Mouse (Mus musculus) embryo, embryonic 11.5 days (tissue): ENCODE measurements at regions not wholly inside any gene's neighbourhood (a gene's known extent, or its start where the extent isn't known, plus 50 kb on each side); places are given as distances from the start of the nearest gene placed in this dataset.

Source experiments
- DNase-seq: peaks from one replicate; pipeline ENCODE4 v3.0.0-alpha.2; 2012; ENCODE audit warnings: low read depth, low spot score

DNA sequence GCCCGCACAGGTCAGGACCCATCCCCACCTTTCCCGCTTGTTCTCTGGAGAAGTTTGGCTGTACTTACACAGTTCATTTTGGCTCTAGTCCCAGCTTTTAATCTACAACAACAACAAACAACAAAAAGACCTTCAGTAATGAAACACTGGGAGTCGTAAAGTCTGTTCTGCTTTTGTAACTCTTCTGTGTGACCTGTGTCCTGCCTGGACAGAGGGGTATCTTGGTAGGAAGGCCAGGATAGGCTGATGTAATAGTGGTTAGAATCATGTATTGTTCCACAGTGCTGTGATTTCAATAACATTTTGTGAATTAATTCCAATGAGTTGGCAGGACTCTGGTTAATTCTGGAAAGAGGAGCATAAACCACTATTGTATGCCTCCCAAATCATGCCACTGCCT is 136.9 kb downstream of the Barhl2 start:
- no peak for DNase-seq

GRCm38 (mm10) chr5:106320039-106320438 is 137.9 kb downstream of the Barhl2 start:
- DNase-seq = no peak

DNA sequence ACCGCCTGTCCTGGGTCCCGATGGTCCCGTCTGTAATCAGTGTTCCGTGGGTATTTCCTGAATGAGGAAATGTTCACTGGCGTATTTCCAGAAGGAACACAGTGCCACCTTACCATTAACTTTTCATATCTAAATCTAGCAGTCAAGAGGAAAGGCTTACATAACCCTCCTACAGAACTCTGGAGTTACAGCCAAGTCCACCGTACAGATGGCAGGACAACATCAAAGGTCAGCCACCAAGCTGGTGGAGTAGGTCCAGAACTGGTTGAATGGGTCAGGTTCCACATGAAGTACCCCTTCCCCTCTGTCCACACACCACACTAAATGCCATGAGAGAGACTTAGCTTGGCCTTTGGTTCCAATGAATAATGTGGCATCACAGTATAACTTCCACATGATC is 139.7 kb downstream of the Barhl2 start:
- no peak for DNase-seq

DNA sequence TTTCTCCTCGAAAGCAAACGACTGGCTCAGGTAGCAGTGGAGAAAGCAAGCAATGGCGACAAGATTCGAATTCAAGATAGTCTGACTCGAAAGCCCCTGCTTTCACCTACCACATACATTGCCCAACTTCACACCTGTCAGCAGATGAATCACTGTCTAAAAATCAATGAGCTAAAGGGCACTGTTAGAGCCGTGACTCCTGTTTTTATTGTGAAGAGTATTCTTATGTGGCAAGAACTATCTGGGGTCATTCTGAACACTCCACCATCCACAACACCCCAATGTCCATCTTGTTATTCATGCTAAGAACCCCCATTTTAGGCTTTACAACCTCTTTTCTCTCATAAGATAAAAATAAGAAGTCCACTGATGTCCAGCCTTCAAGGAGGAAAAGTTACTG is 144.1 kb downstream of the Barhl2 start:
- DNase-seq = no peak

- no peak for DNase-seq
Measured at GRCm38 (mm10) chr5:106301372-106301771, 156.6 kb downstream of the Barhl2 start.

DNA sequence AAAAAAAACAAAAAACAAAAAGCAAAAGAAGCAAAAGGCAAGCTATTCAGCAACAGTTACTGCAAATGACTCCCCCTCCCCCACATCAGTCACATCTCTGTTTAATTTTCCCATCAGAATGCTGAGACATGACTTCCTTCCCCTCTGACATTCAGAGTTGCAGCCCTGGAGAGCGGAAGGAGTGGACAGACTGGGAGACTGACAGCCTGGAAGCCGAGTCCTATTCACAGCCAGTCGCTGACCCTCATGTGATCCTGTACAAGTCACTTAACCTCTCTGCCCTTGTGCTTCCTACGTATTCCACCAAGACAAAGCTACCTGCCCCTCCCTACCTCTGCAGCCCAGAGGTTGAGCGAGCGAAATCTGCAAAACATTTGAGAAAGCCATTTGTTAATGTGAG is 161.2 kb downstream of the Barhl2 start:
- no peak for DNase-seq

- DNase-seq = no peak
Measured at GRCm38 (mm10) chr5:106295993-106296392, 162.0 kb downstream of the Barhl2 start.

DNA sequence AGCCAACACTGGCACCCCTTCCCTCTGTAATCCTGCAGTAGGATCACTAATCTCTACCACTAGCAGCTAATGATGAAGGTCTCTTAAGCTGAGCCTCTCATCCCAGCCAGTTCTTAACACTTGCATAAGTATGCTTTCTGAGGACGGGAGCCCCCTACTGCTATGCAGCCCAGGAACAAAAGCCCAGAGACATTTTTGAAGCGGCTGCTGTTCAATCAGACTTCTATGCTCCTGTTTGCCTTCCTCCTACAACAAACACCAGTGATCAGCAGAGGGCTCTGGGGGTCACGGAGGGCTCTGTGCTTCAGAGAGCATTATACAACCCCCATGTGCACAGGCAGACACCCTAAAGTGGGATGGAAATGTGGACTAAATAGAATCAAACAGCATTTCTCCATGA is 162.4 kb downstream of the Barhl2 start:
- no peak for DNase-seq

DNA sequence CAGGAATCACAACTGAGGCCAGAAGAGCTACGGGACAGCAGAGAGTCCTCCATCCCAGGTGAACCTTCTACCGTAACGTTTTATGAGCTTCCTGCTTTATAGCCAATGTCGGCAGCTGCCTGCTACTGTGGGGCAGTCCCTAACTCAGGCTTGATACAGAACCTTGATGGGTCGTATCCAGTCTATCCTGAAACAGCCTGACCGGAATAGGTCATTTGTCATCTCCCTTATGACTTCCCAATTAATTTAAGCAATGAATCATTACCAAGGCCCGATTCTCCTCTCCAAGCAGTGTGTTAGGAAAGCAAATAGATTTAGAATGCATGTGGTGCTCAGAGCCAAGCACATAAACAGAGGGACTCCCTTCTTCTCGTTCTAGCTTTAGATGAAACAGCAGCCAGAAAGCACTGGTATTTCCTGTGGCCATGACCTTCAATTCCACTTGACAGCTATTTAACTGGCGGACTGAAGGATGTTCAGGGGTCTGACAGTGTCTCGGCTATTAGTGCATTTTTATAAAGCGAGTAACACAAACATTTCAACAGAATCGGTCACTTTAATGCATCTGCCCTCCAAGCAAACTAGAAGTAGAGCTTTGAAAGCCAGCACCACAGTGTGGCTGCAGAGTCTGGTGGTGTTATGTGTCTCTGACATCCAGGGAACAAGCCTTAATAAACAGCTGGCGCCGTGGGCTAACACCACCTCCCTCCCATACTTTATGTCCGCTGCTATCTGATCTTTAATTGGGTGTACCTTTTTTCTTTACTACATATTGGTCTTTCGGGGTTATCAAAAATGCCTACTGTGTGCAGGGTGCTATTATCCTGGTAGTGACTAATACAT is 165.4 kb downstream of the Barhl2 start:
- DNase-seq = no peak

- no peak for DNase-seq
Measured at GRCm38 (mm10) chr5:106285152-106285551, 172.8 kb downstream of the Barhl2 start.

DNA sequence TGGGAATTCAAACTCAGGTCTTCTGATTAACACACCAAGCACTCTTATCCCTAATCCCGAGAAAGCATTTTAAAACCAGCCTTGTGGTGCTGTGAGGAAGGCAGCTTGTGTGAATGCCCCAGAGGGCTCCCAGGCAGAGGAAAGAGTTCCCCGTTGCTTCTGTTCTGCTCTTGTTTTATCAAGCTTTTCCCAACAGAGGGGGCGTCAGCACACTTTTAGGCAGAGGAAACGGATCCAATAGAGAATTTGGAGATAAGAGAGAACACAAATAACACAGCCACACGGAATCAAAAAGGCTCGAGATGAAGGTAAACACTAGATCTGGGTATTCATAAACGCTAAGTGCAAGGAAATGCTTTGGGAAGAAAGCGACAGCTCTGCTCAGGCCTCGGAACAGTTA is 173.2 kb downstream of the Barhl2 start:
- no peak for DNase-seq

DNA sequence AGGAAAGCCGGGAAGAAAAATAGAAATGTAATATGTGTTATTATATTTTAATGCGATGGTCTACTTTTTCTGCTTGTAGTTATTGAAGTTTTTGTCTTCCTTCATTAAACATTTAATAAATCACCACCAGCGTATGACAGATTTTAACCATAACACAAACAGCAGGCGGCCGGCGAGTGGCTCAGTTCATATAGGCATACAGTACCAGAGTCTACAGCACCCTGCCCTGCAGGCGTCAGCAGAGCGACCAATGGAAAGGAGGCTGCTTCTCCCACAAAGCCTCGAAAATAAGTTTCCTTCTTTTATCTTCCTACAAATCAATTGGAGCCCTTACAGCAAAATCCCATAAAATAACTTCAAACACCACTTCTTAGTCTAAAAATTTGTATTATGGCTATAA is 175.3 kb downstream of the Barhl2 start:
- DNase-seq = no peak

GRCm38 (mm10) chr5:106277786-106278185 is 180.2 kb downstream of the Barhl2 start:
- DNase-seq = no peak

DNA sequence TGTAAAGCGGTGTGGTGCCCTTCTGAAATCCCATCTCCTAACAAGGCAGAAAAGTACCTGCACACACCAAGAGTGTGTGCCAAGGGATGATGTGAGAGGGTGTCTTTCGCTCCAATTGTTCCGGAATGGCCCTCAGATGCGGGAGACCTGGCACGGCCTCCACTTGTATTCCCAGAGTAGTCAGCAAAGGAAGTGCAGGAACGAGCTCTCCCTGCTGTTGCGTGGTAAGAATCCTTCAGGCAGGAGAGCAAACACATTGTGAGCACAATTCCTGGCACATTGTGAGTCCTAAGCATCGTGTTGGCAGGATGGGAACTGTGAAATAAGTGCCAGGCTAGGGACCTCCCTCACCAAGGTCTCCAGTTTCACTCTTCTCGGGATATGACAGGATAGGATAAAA is 180.7 kb downstream of the Barhl2 start:
- no peak for DNase-seq

GRCm38 (mm10) chr5:106276186-106276585 is 181.8 kb downstream of the Barhl2 start:
- DNase-seq = no peak

DNA sequence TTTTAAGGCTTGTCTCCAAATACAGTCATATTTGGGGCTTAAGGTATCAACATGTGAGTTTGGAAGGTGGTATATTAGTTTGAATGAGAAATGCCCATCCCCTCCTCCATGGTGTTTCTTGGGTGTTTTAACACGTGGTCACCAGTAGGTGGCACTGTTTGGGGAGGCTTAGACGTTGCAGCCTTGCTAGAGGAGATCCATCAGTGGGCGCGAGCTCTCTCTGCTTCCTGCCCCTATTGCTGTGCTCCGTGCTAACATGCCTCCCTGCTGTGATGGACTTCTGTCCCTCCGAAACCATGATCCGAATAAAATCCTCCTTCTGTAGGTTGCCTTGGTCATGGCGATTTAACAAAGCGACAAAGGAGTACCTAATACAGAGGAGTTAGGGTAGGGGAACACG is 183.3 kb downstream of the Barhl2 start:
- no peak for DNase-seq

- no peak for DNase-seq
Measured at GRCm38 (mm10) chr5:106264536-106264935, 193.4 kb downstream of the Barhl2 start.

DNA sequence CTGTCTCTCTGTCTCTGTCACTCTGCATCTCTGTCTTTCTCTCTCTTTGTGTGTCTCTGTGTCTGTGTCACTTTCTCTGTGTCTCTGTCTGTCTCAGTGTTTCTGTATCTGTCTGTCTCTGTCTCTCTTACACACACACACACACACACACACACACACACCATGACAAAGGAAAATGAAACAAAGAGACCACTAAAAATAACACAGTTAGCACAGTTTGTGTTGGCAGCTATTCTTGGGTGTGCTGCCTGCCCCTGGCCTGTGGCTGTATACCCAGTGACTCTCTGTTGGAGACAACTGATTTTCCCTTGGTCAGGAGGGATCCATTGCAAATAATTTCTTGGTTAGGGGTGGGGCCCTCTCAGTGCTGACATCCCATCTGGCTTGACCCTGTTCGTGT is 200.8 kb downstream of the Barhl2 start:
- no peak for DNase-seq

DNA sequence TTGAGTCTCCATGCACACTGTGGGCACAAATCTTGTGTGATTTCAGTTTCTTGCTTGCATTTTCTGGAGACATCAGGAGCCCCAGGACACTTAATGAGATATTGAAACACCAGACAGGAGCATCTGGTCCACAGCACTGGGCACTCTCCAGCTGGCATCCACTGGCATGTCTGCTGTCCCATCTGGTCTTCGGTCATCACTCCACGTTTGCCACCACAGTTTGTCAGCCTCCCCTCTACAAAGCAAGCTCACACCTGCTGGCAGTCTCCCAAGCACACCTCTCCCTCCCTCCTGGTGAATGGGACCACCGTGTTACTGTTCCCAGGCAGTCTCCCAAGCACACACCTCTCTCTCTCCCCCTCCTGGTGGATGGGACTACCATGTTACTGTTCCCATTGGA is 228.8 kb downstream of the Barhl2 start:
- no peak for DNase-seq

DNA sequence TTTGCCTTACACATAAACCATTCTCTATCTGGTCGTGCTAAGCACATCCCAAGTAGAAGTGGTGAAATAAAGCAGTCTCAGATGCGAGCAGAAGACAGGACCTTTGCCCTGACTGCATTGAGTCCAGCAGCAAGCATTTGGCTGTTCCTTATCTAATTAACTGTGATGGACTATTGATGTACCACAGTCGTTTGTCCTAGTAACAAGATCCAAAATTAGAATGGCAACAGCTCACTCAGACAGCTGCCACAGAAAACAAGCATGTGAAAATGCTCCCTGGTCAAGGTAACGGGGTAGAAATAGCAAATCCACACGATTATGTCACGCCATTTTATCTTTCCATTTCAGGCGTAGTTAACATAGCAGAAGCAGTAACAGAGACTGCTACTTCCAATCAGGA is 233.8 kb downstream of the Barhl2 start:
- DNase-seq = no peak

DNA sequence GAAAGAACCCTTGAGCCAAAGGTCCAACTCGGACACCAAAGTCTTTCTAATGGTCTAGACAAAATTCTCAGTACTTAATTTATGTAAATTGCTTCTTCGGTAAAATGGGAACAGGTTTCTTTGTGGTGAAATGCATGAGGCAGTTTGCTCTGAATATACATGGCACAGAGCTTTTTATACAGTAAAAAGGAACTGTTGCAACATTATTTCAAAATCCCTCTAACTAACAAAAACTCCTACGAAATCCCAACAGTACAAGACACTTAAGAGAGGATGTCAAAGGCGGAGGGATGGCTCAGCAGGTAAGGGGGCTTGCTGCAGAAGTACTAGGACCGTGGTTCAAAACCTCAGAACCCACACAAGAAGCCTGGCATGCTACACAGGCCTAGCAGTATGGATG is 248.4 kb downstream of the Barhl2 start:
- DNase-seq = no peak

DNA sequence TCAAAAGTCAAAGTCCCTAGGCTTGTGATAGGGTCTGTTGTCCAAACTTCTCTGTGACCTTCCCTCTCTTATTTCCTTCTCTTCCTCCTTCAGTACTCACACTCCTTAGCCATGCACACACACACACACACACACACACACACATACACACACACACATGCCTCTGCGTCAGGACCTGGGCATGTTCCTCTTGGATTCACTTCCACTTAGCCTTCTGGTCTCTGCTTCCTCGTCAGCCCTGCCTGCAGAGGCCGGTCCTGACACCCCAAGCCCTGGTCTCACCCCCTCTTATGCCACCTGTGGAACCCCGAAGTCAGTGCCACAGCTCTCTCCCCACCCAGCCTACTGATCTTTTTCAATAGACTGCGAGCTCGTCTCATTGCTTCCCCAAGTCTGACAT is 250.3 kb downstream of the Barhl2 start:
- DNase-seq = no peak

GRCm38 (mm10) chr5:106205724-106206123 is 252.2 kb downstream of the Barhl2 start:
- no peak for DNase-seq

- DNase-seq = no peak
Measured at GRCm38 (mm10) chr5:106200631-106201030, 257.3 kb downstream of the Barhl2 start.
